ENCODE assay signal across 16 mouse cellular contexts in the genomic region with DNA sequence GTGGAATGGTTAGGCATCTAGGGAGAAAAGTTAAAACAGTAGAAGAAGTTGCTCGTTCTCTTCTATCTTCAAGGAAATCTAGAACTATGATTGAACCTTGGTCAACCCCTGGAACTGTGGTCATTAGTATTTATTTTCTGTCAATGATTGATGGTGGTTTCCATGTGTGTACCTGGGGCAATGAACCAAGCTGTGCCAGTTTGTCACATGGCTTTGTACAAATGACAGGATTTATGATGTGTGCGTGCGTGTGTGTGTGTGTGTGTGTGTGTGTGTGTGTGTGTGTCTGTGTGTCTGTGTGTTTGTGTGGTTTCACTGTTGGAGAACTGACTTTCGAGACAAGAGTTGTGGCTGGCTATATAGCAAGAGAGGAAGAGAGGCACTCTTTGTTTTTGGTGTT. TPM values are rescaled to one million over a fixed set of nuclear protein-coding genes. Genes with fewer than 3 reads are reported as not detected.
DNase-seq lines count a peak whose midpoint lies in the region; TF ChIP-seq lines count a peak whose summit lies in the region.
"Had no signal": no experiment of that assay in that cellular context is flagged by ENCODE, and none has a peak within 500 bp of the region (broad histone marks: within the 10 kb centered on the region; RNA-seq: fewer than 3 reads in every experiment).

No protein-coding gene starts in this region.

- H3K4me3 ChIP-seq in kidney, adult 2 months (ENCODE audit: insufficient read depth, low read depth, low read length), result no peak overlapping the region
- H3K4me3 ChIP-seq: embryonic facial prominence, embryonic 13.5 days; lung, embryonic 15.5 days; midbrain, embryonic 13.5 days had no signal

- TF ChIP-seq CTCF in kidney, adult 2 months (conservative IDR thresholded peaks at IDR 0.05; ENCODE audit: insufficient read depth, insufficient read length, low read depth, low read length), result no peak

- 16% methylated on average over 4 of the region's 4 CpGs for WGBS in kidney, adult 2 months

- intact Hi-C loops in heart, postnatal 10 days (cut with DNase I), result no loop called here

- H3K27ac ChIP-seq in kidney, adult 2 months (ENCODE audit: insufficient read depth, low read depth, low read length), result peak overlapping the region; percentile 66; the same call in 1 of the 2 replicates
- H3K27ac ChIP-seq: embryonic facial prominence, embryonic 13.5 days; lung, embryonic 15.5 days; midbrain, embryonic 13.5 days had no signal

- peak; percentile 20 to 27 for DNase-seq in urinary bladder, adult 18-20 months (ENCODE audit: low spot score in 2 of 2)
- no peak for DNase-seq in urinary bladder, postnatal 4 days (ENCODE audit: low spot score in 2 of 2)
- DNase-seq in kidney, adult 2 months, result peak; percentile 87
- DNase-seq in kidney, postnatal 25 days, result peak; percentile 58 to 76
- peak; percentile 69 for DNase-seq in yolk sac, embryonic 10.5 days (ENCODE audit: low spot score)
- DNase-seq in ovary, postnatal 14 days (ENCODE audit: low spot score), result no peak
- DNase-seq in heart, postnatal 10 days, result no peak
- DNase-seq: adrenal gland, postnatal 14 days; cerebellum, adult 11-12 months; forebrain, postnatal 0 days; heart, adult 18-20 months; right cerebral cortex, postnatal 25 days; thymus, postnatal 14 days had no signal

- H3K4me1 ChIP-seq in kidney, adult 2 months (ENCODE audit: control insufficient read depth, insufficient read depth, low read length), result peaks cover 13% of the 10 kb centered on the region

- no peaks in the 10 kb centered on the region for H3K36me3 ChIP-seq in kidney, adult 2 months (ENCODE audit: control insufficient read depth, insufficient read depth, low read length)
- H3K36me3 ChIP-seq: embryonic facial prominence, embryonic 13.5 days; lung, embryonic 15.5 days; midbrain, embryonic 13.5 days had no signal

- H3K27me3 ChIP-seq in kidney, adult 2 months (replicated peaks; ENCODE audit: control insufficient read depth, insufficient read depth, low read length), result no peaks in the 10 kb centered on the region
- H3K27me3 ChIP-seq: embryonic facial prominence, embryonic 13.5 days; lung, embryonic 15.5 days; midbrain, embryonic 13.5 days had no signal

- TF ChIP-seq POLR2A in kidney, adult 2 months (IDR thresholded peaks at IDR 0.05; ENCODE audit: low read depth, low read length), result no peak

RNA-seq across cellular contexts. Expression of gene Pcgf6, which starts 2.8 kb away (rescaled TPM):
- 6.0 and 7.7 TPM in 2 replicates for polyA plus RNA-seq in kidney, adult 2 months (2012; rRNA removed)
- 1 to 10 TPM; 3.3 to 3.6 TPM for total RNA-seq in heart, postnatal 10 days (2021)

RNA-seq across cellular contexts. Expression of gene Taf5, which starts 14.1 kb away (rescaled TPM):
- polyA plus RNA-seq in kidney, adult 2 months (2012; rRNA removed), result 1.6 and 1.8 TPM in 2 replicates
- total RNA-seq in heart, postnatal 10 days (2021), result 1 to 10 TPM; 3.1 to 4.3 TPM

RNA-seq across cellular contexts. Expression of gene Usmg5, which starts 37.0 kb away (rescaled TPM):
- 323 and 617 TPM in 2 replicates for polyA plus RNA-seq in kidney, adult 2 months (2012; rRNA removed)
- total RNA-seq in heart, postnatal 10 days (2021), result 1,000 to 10,000 TPM; 1,998 to 2,037 TPM

RNA-seq across cellular contexts. Expression of gene Pdcd11, which starts 37.1 kb away (rescaled TPM):
- 8.7 and 9.3 TPM in 2 replicates for polyA plus RNA-seq in kidney, adult 2 months (2012; rRNA removed)
- total RNA-seq in heart, postnatal 10 days (2021), result 10 to 100 TPM; 13.6 to 14.3 TPM

RNA-seq across cellular contexts. Expression of gene Nt5c2, which starts 38.5 kb away (rescaled TPM):
- polyA plus RNA-seq in kidney, adult 2 months (2012; rRNA removed), result 32.2 and 36.3 TPM in 2 replicates
- 100 to 1,000 TPM; 107 to 127 TPM for total RNA-seq in heart, postnatal 10 days (2021)

Comparison
In these comparisons a context has a peak if more than half of its experiments do, and no peak if none do; other contexts are left out.
1. DNase-seq: peak in urinary bladder, adult 18-20 months (2 of 2), kidney, adult 2 months (single experiment), kidney, postnatal 25 days (2 of 2) and yolk sac, embryonic 10.5 days (single experiment); none in urinary bladder, postnatal 4 days (0 of 2), ovary, postnatal 14 days (single experiment) and heart, postnatal 10 days (0 of 2).